Mouse (Mus musculus) E14TG2a.4 (cell line): Measurements from ENCODE around the gene C1galt1c1.

ENCODE experiments used
- H3K27me3 ChIP-seq: 2 replicates; pipeline ENCODE4 v1.6.1; 2014; ENCODE audit warnings: low read length, control low read depth; ENCODE audit not compliant: insufficient read depth
- H3K36me3 ChIP-seq: 2 replicates; pipeline ENCODE4 v1.6.1; 2014; ENCODE audit warnings: low read length, control low read depth; ENCODE audit not compliant: insufficient read depth
- H3K4me1 ChIP-seq: replicated peaks from 2 replicates; pipeline ENCODE4 v1.6.1; 2014; ENCODE audit warnings: low read depth, low read length, control low read depth
- H3K4me3 ChIP-seq: replicated peaks from 2 replicates; pipeline ENCODE4 v1.5.1; 2014; ENCODE audit warnings: mild to moderate bottlenecking, low read length
- H3K9me3 ChIP-seq: 2 replicates; pipeline ENCODE4 v1.6.1; 2014; ENCODE audit warnings: low read length, control low read depth
- CTCF ChIP-seq: conservative IDR thresholded peaks from 2 replicates; pipeline ENCODE4 v1.5.1; 2014; ENCODE audit warnings: low read length
- NANOG ChIP-seq: IDR thresholded peaks from 2 replicates; pipeline ENCODE4 v1.6.1; 2014; ENCODE audit warnings: borderline replicate concordance, low read length, mixed read lengths
- POU5F1 ChIP-seq: IDR thresholded peaks from 2 replicates; pipeline ENCODE4 v1.6.1; 2014; ENCODE audit warnings: low read length, borderline replicate concordance

C1galt1c1 gene

GRCm38 (mm10) chrX:38581140-38581539 is 53.7 kb downstream of the C1galt1c1 start:
- Histone ChIP-seq H3K36me3 (no peaks in the 10 kb centered on the region), H3K4me3 (no peak overlapping the region), H3K4me1 (peaks cover 8% of the 10 kb centered on the region), H3K9me3 (no peaks in the 10 kb centered on the region), H3K27me3 (no peaks in the 10 kb centered on the region)
- TF ChIP-seq NANOG (no peak), CTCF (no peak), POU5F1 (no peak)
